Mouse (Mus musculus): Measurements from ENCODE around the gene D8Ertd738e. TPM values are rescaled to one million over a fixed set of nuclear protein-coding genes. Genes with fewer than 3 reads are reported as not detected.
A peak's percentile ranks its signal among the peaks of the same experiment; 100 is the strongest.

The D8Ertd738e gene
- polyA plus RNA-seq, 1 experiment from 2014 or later = 339 TPM

DNA sequence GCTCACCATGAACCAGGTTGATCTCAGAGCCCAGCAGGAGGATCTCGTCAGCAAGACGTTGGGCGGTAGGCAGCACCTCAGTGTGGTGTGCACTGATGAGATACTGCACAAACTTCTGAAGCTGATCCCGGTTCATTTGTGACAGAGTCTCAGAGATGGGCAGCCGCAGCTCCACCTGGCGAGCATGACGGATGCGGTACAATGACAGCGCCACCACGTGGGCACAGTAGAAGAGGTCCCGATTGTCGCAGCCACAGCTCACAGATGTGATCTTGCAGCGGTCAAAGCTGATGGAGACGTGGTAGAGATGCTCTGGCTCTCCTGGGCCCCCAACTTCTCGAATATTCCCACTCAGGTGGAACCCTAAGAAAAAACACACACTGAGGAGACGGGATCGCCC lies 18.8 kb downstream of the D8Ertd738e start:
- H3K27ac ChIP-seq (ENCODE audit: low read length) = no peak overlapping the region
- peaks cover 55% of the 10 kb centered on the region for H3K36me3 ChIP-seq (ENCODE audit: insufficient read depth, low read length)
- DNase-seq (ENCODE audit: low spot score) (no peak), ATAC-seq (no peak)
- H3K4me1 ChIP-seq (ENCODE audit: insufficient read depth, low read depth, low read length) = peaks cover 5% of the 10 kb centered on the region; the same call in 1 of the 2 replicates
- no peak overlapping the region for H3K4me3 ChIP-seq (ENCODE audit: low read depth, low read length)
- TF ChIP-seq EP300 (IDR thresholded peaks at IDR 0.05) (no peak), CTCF (IDR thresholded peaks at IDR 0.05) (peak; percentile 60)
- H3K9ac ChIP-seq (replicated peaks; ENCODE audit: low read depth) = no peak overlapping the region
- H3K4me2 ChIP-seq (replicated peaks; ENCODE audit: low read depth, low read length) = no peak overlapping the region
- 79% methylated on average over 17 of the region's 17 CpGs for WGBS
- no peaks in the 10 kb centered on the region for H3K9me3 ChIP-seq (ENCODE audit: low read length)
- no peaks in the 10 kb centered on the region for H3K27me3 ChIP-seq (replicated peaks; ENCODE audit: insufficient read depth, low read length)

DNA sequence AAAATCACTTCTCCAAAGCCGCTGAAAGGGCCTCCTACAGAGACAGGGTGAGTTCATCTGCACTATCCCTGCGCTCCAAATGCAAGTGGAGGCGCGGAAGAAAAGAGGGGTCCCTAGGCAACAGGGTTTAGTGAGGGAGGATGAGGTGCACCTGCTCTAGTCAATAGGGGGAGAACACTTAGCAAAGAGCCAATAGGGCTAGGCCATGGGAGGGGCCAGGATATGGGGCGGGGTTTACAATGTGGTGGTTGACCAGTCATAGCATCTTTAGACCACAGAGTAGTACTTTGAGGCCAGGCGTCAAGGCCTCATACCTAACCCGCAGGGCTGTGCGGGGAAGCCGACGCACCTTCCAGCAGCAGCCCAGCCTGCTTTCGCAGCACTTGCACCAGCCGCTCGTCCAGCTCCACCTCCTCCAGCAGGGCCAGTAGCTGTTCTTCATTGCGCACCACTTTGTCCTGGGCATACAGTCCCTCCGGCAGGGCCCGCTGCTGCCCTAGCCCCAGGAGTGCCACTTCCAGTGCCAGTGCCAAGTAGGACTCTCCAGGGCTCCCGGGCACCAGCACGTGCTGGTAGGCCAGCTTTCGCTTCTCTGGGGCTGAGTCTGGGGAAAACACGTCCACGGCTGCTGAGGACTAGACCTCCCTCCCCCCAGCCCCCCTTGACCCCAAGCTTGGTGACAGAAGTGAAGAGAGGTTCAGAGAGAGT lies 26.0 kb downstream of the D8Ertd738e start:
- Histone ChIP-seq H3K9me3 (ENCODE audit: low read length) (no peaks in the 10 kb centered on the region), H3K27me3 (replicated peaks; ENCODE audit: insufficient read depth, low read length) (no peaks in the 10 kb centered on the region), H3K4me3 (ENCODE audit: low read depth, low read length) (no peak overlapping the region), H3K27ac (ENCODE audit: low read length) (no peak overlapping the region), H3K4me1 (ENCODE audit: insufficient read depth, low read depth, low read length) (no peaks in the 10 kb centered on the region), H3K9ac (replicated peaks; ENCODE audit: low read depth) (no peak overlapping the region), H3K4me2 (replicated peaks; ENCODE audit: low read depth, low read length) (no peak overlapping the region), H3K36me3 (ENCODE audit: insufficient read depth, low read length) (peaks cover 63% of the 10 kb centered on the region)
- DNase-seq (ENCODE audit: low spot score) = no peak
- no peak for ATAC-seq
- 84% methylated on average over 21 of the region's 21 CpGs for WGBS
- TF ChIP-seq EP300 (IDR thresholded peaks at IDR 0.05) = no peak
- TF ChIP-seq CTCF (IDR thresholded peaks at IDR 0.05) = no peak

DNA sequence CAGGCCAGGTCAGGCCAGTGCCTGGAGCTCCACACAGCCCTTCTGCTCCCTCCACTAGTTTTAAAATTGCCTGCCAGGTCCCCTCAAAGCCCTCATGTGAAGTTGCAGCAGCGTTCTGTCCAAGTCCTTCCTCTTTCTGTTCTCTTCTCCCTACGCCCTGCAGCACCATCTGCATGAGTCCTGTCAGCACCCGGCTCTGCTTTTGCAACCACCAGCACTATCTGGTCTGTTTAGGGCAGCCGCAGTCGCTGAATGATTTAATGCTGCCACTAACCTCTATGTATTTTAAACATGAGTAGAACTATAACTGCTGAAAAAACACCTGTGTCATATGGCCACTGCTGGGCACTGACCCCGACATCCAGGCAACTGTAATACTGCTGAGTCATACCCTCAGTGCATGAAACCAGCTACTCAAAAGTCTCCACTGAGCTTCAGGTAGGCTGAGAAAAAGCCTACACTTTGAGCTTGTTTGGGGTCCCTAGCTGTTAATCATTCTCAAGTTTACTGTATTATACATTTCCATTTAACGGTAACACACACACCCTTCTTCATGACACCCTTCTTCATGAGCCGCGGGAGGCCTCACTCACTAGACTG lies 26.9 kb downstream of the D8Ertd738e start:
- Histone ChIP-seq H3K27me3 (replicated peaks; ENCODE audit: insufficient read depth, low read length) (no peaks in the 10 kb centered on the region), H3K36me3 (ENCODE audit: insufficient read depth, low read length) (peaks cover 63% of the 10 kb centered on the region), H3K4me3 (ENCODE audit: low read depth, low read length) (no peak overlapping the region), H3K9ac (replicated peaks; ENCODE audit: low read depth) (no peak overlapping the region), H3K9me3 (ENCODE audit: low read length) (no peaks in the 10 kb centered on the region), H3K4me1 (ENCODE audit: insufficient read depth, low read depth, low read length) (no peaks in the 10 kb centered on the region), H3K27ac (ENCODE audit: low read length) (no peak overlapping the region), H3K4me2 (replicated peaks; ENCODE audit: low read depth, low read length) (no peak overlapping the region)
- 90% methylated on average over 9 of the region's 9 CpGs for WGBS
- TF ChIP-seq EP300 (IDR thresholded peaks at IDR 0.05) (no peak), CTCF (IDR thresholded peaks at IDR 0.05) (no peak)
- ATAC-seq = no peak
- no peak for DNase-seq (ENCODE audit: low spot score)

DNA sequence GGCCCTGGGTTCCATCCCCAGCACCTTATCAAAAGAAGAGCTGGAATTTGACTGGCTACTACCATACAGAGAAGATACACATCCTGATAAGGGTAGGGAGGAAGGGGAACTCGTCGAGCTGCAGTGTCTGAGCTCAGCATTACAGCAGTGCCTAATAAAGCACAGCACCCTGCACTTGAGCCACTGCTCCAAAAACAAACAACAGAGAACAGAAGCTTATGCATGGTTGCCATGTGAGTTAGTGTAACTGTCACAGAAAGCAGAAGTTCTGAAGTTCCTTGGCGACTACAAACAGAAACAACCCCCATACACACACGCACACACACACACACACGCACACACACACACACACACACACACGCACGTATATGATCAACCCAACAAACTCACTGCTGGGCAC lies 29.4 kb downstream of the D8Ertd738e start:
- H3K36me3 ChIP-seq (ENCODE audit: insufficient read depth, low read length) = peaks cover 48% of the 10 kb centered on the region
- no peak overlapping the region for H3K27ac ChIP-seq (ENCODE audit: low read length)
- TF ChIP-seq EP300 (IDR thresholded peaks at IDR 0.05) (no peak), CTCF (IDR thresholded peaks at IDR 0.05) (no peak)
- DNase-seq (ENCODE audit: low spot score) (no peak), ATAC-seq (peak; percentile 18; the same call in 1 of the 2 replicates)
- no peak overlapping the region for H3K4me3 ChIP-seq (ENCODE audit: low read depth, low read length)
- no peak overlapping the region for H3K4me2 ChIP-seq (replicated peaks; ENCODE audit: low read depth, low read length)
- no peaks in the 10 kb centered on the region for H3K9me3 ChIP-seq (ENCODE audit: low read length)
- no peaks in the 10 kb centered on the region for H3K27me3 ChIP-seq (replicated peaks; ENCODE audit: insufficient read depth, low read length)
- H3K4me1 ChIP-seq (ENCODE audit: insufficient read depth, low read depth, low read length) = no peaks in the 10 kb centered on the region
- H3K9ac ChIP-seq (replicated peaks; ENCODE audit: low read depth) = no peak overlapping the region
- WGBS = 73% methylated on average over 7 of the region's 7 CpGs

DNA sequence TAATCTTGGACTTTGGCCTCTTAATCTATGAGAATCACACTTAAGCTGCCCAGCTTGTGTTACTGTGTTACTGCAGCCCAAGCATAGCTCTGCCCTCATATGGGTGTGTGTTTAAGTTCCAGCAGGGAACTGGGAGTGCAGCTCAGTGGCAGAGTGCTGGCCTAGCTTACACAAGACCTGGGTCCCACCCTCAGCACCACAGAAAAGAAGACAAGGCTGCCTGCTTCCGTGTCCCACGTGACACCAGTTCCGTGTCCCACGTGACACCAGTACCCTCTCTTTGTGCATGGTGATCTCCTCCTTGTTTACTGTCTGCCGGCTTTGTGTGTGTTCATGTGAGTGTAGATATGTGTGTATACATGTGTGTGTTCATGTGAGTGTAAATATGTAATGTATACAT lies 31.4 kb downstream of the D8Ertd738e start:
- TF ChIP-seq CTCF (IDR thresholded peaks at IDR 0.05) (no peak), EP300 (IDR thresholded peaks at IDR 0.05) (no peak)
- Histone ChIP-seq H3K27me3 (replicated peaks; ENCODE audit: insufficient read depth, low read length) (no peaks in the 10 kb centered on the region), H3K9ac (replicated peaks; ENCODE audit: low read depth) (no peak overlapping the region), H3K36me3 (ENCODE audit: insufficient read depth, low read length) (peaks cover 45% of the 10 kb centered on the region), H3K27ac (ENCODE audit: low read length) (no peak overlapping the region), H3K4me1 (ENCODE audit: insufficient read depth, low read depth, low read length) (no peaks in the 10 kb centered on the region), H3K4me3 (ENCODE audit: low read depth, low read length) (no peak overlapping the region), H3K9me3 (ENCODE audit: low read length) (no peaks in the 10 kb centered on the region), H3K4me2 (replicated peaks; ENCODE audit: low read depth, low read length) (no peak overlapping the region)
- ATAC-seq (no peak), DNase-seq (ENCODE audit: low spot score) (no peak)
- 90% methylated on average over 5 of the region's 5 CpGs for WGBS

DNA sequence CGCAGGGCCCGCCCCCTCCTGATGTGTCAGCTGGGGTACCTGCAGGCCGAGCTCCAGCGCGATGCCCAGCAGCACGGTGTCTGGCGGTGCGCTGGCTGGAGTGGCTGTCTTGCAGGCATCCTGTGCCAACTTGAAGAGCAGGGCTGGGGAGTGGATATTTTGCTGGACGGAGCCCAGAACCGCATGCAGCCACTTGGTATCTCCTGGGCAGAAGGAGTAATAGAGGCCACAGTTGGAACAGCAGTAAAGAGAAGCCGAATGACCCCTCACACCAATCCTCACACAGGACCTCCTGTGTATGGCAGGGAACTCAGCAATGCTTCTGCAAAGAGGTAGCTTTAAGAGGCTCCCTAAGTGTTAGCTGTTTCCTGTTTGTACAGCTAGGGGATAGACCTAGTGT lies 32.3 kb downstream of the D8Ertd738e start:
- Histone ChIP-seq H3K27me3 (replicated peaks; ENCODE audit: insufficient read depth, low read length) (no peaks in the 10 kb centered on the region), H3K9ac (replicated peaks; ENCODE audit: low read depth) (no peak overlapping the region), H3K36me3 (ENCODE audit: insufficient read depth, low read length) (peaks cover 44% of the 10 kb centered on the region), H3K4me2 (replicated peaks; ENCODE audit: low read depth, low read length) (no peak overlapping the region), H3K9me3 (ENCODE audit: low read length) (no peaks in the 10 kb centered on the region), H3K27ac (ENCODE audit: low read length) (no peak overlapping the region), H3K4me3 (ENCODE audit: low read depth, low read length) (no peak overlapping the region), H3K4me1 (ENCODE audit: insufficient read depth, low read depth, low read length) (no peaks in the 10 kb centered on the region)
- no peak for TF ChIP-seq CTCF (IDR thresholded peaks at IDR 0.05)
- WGBS = 96% methylated on average over 11 of the region's 11 CpGs
- no peak for DNase-seq (ENCODE audit: low spot score)
- no peak for ATAC-seq
